Mouse (Mus musculus) kidney, embryonic 14.5 days (tissue): ENCODE measurements around the gene Cyth4. TPM values are rescaled to one million over a fixed set of nuclear protein-coding genes. Genes with fewer than 3 reads are reported as not detected.

Experiments used
- ATAC-seq: fragments of 200-750 bp; cut with Nextera tagmentation; 2 replicates; pipeline ENCODE4 v1.8.0; 2017; ENCODE audit warnings: moderate number of reproducible peaks, mild to moderate bottlenecking, moderate TSS enrichment, moderate library complexity; ENCODE audit not compliant: low FRiP score, low TSS enrichment
- H3K27ac ChIP-seq: fragments of 300-500 bp; sonication (generic); 2 replicates; pipeline ENCODE4 v1.5.1; 2014; ENCODE audit warnings: low read depth, mild to moderate bottlenecking, low read length, moderate library complexity, mixed read lengths
- H3K27me3 ChIP-seq: fragments of 300-500 bp; sonication (generic); 2 replicates; pipeline ENCODE4 v1.6.1; 2014; ENCODE audit warnings: mild to moderate bottlenecking, low read length; ENCODE audit not compliant: control insufficient read depth, insufficient read depth
- H3K36me3 ChIP-seq: fragments of 300-500 bp; sonication (generic); 2 replicates; pipeline ENCODE4 v1.6.1; 2014; ENCODE audit warnings: low read length, mixed read lengths; ENCODE audit not compliant: control insufficient read depth, insufficient read depth
- H3K4me1 ChIP-seq: fragments of 300-500 bp; sonication (generic); 2 replicates; pipeline ENCODE4 v1.6.1; 2014; ENCODE audit warnings: low read length, mixed read lengths; ENCODE audit not compliant: control insufficient read depth, insufficient read depth
- H3K4me2 ChIP-seq: fragments of 300-500 bp; sonication (generic); replicated peaks from 2 replicates; pipeline ENCODE4 v1.6.1; 2014; ENCODE audit warnings: low read depth, mild to moderate bottlenecking, low read length
- H3K4me3 ChIP-seq: fragments of 300-500 bp; sonication (generic); 2 replicates; pipeline ENCODE4 v1.5.1; 2014; ENCODE audit warnings: mild to moderate bottlenecking, low read length
- H3K9ac ChIP-seq: fragments of 300-500 bp; sonication (generic); 2 replicates; pipeline ENCODE4 v1.6.1; 2014; ENCODE audit warnings: low read depth, mild to moderate bottlenecking, low read length, moderate library complexity
- H3K9me3 ChIP-seq: fragments of 300-500 bp; sonication (generic); 2 replicates; pipeline ENCODE4 v1.6.1; 2016; ENCODE audit warnings: low read length; ENCODE audit not compliant: control insufficient read depth
- WGBS: fragments of 180-500 bp; shearing (Covaris S2); extraction: QIAGEN DNeasy Blood & Tissue Kit; methylation state at CpG from one replicate; pipeline ENCODE4 v1.1.7; 2014; 5-methylcytosine and 5-hydroxymethylcytosine counted together
- polyA plus RNA-seq: library from polyadenylated mRNA; unstranded; fragments of >200 nt; fragmentation: Nextera tagmentation; extraction: Ambion mirVana; gene quantifications from 2 replicates; pipeline ENCODE4 v1.2.1, GENCODE M21; 2014

Cyth4 gene
- polyA plus RNA-seq, 1 experiment from 2014 or later, result 2.6 TPM

DNA sequence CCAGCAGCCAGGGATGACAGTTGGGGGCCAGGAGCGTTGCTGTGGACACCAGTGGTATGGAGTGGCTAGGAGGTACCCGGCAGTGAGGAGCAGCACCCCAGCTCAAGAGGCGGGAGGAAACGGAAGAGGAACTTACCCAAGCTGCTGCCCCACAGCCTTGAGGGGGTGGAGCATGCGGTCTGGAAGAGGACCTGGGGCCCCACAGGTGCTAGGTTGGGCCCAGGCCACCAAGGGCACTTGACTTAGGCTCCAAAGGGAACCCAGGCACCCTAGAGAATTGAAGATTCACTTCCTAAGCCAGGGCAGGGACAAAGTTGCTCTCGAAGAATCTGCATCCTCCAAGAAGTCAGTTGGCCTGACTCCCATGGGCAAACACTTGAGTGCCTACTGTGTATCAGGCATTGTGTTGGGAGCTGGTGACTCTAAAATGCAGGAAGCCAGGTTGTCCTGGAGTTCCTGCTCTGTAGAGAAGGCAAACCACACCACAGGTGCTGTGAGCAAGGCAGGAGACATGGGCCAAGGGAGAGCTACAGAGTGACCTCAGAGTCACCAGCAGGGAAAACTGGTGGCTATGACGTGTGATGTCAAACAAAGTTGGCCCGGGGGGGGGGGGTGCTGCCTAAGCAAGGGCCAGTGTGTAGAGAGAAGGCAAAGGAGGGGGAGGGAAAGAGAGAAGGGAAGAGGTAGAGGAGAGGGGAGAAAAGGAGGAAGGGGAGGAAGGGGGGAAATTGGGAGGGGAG lies 24.0 kb upstream of the Cyth4 start, which contains the start of gene Rac2:
Rac2 (minus strand) TSS at position 126 of the 740 bp plus-strand sequence.
- Histone ChIP-seq H3K27me3 (no peaks in the 10 kb centered on the region), H3K36me3 (no peaks in the 10 kb centered on the region), H3K4me3 (no peak within 1 kb of the TSS), H3K27ac (no peak within 1 kb of the TSS), H3K9ac (no peak within 1 kb of the TSS), H3K9me3 (no peaks in the 10 kb centered on the region), H3K4me1 (no peaks in the 10 kb centered on the region), H3K4me2 (no peak within 1 kb of the TSS)
- no peak for ATAC-seq
- WGBS, result 87% methylated on average over 8 of the region's 8 CpGs

DNA sequence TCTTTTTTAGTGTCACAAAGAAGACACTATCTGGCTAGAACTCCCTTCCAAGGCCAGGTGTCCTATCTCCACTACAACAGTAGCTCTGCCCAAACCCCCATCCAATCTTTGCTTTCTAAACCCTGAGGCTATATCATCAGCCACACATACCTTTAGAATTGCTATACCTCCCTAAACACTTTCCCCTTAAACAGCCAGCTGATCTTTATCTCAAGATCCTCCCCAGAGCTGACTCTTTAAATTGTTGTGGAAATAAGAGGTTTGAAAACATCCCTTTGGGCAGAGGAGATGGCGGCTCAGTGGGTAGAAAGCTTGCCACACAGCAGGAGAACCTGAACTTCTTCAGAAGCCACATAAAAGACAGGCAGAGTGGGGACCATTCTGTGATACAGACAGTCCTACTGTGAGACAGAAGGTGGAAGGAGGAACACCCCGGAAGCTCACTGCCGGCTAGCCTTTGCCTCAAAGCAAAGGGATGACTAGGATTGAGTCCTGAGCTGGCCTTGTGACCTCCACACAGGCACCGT lies 20.5 kb upstream of the Cyth4 start:
- H3K27me3 ChIP-seq, result no peaks in the 10 kb centered on the region
- no peak overlapping the region for H3K27ac ChIP-seq
- no peaks in the 10 kb centered on the region for H3K36me3 ChIP-seq
- peaks cover 14% of the 10 kb centered on the region for H3K4me1 ChIP-seq
- no peak overlapping the region for H3K9ac ChIP-seq
- no peak overlapping the region for H3K4me2 ChIP-seq
- no peak for ATAC-seq
- H3K4me3 ChIP-seq, result no peak overlapping the region
- H3K9me3 ChIP-seq, result no peaks in the 10 kb centered on the region
- 69% methylated on average over 4 of the region's 4 CpGs for WGBS

DNA sequence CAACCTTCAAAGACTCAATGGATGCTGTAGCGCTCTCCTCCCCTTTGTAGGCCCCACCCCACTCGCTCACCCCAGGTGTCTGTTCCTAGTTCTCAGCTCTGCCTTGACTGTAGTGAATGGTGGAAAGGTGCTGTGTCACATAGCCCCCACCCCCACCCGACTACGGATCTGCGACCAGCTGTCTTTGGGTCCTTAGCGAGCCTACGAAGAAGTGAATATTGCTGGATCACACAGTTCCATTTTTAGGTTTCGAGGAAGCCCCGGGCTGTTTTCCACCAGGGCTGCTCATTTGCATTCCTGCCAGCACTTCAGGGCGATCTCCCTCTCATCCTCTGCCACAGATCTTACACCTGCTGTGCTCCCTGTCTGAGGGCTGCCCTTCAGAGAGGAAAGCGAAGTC lies 13.5 kb upstream of the Cyth4 start:
- Histone ChIP-seq H3K9ac (no peak overlapping the region), H3K4me3 (no peak overlapping the region)
- 26% methylated on average over 11 of the region's 11 CpGs for WGBS

DNA sequence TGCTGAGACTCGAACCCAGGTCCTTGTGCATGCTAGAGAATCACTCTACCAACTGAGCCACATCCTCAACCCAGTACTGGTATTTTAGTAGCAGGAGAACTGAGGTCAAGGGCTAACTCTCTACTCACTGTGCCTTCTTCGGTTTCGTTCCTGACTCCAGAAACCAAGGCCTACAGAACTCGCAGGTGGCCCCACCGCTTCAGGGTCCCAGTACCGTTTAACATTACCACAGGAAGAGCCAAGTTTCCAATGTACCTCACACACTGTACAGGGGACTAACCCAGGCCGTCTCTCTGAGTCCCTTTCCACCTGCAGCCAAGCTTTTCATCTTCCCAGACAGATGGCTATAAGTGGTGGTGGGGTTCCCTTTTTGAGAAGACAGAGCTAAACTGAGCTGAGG lies 11.4 kb upstream of the Cyth4 start:
- Histone ChIP-seq H3K27ac (no peak overlapping the region), H3K9me3 (no peaks in the 10 kb centered on the region), H3K4me2 (no peak overlapping the region), H3K4me3 (no peak overlapping the region), H3K4me1 (peaks cover 9% of the 10 kb centered on the region), H3K36me3 (no peaks in the 10 kb centered on the region), H3K9ac (no peak overlapping the region), H3K27me3 (no peaks in the 10 kb centered on the region)
- WGBS, result 92% methylated on average over 7 of the region's 7 CpGs
- ATAC-seq, result no peak

More for the DNA sequence above, 13.5 kb upstream of the Cyth4 start:
- Histone ChIP-seq H3K27me3 (no peaks in the 10 kb centered on the region), H3K4me2 (no peak overlapping the region), H3K4me1 (peaks cover 14% of the 10 kb centered on the region), H3K9me3 (no peaks in the 10 kb centered on the region), H3K27ac (no peak overlapping the region), H3K36me3 (no peaks in the 10 kb centered on the region)
- no peak for ATAC-seq

DNA sequence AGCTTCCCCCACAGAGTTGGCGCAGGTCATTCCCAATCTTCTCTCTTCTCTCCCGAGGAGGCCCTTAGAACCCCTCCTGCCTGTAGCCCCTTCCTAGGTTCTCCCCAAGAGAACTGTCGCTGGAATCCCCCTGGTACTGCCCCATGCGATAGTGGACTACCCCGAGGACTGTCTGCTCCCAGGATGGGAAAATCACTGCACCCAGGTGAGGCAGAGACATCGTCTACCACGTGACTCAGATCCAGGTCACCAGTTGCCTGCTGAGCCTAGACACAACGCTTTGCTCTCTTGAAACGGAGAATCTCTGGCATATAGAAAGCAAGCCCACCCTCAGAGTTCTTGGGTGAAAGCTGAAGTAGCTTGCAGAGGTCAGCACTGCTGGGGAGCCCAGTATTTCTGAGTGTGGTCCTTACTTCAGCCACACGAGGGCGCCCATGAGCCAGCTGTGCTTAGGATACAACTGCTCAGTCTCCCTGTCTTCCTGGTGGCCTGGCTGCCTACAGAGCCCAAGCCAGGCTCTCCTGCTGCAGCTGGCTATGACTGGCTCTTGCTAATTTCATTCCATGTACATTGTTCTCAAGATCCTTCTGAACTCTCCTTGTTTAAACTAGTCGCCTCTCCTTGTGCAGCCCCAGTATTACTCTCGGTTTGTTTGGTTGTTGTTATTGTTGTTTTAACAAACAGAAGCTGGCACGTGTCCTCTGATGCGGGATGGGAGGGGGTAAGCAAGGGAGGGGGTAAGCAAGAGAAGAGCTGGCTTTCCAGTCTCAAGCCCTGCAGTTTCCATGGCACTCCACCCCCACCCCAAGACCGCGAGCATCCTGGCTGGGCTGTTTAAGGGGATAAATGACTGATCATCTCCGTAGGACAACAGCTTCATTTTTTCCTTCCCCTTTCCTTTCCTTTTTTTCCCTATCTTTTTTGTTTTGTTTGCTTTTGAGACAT lies 9.5 kb upstream of the Cyth4 start:
- WGBS, result 54% methylated on average over 18 of the region's 18 CpGs
- H3K4me1 ChIP-seq, result 0 out of 2 replicates have a peak, but pooled peaks cover 3% of the 10 kb centered on the region
- no peak overlapping the region for H3K27ac ChIP-seq
- no peaks in the 10 kb centered on the region for H3K27me3 ChIP-seq
- H3K36me3 ChIP-seq, result no peaks in the 10 kb centered on the region
- H3K4me2 ChIP-seq, result no peak overlapping the region
- H3K4me3 ChIP-seq, result no peak overlapping the region
- peak; percentile 86 for ATAC-seq
- H3K9ac ChIP-seq, result no peak overlapping the region
- no peaks in the 10 kb centered on the region for H3K9me3 ChIP-seq

DNA sequence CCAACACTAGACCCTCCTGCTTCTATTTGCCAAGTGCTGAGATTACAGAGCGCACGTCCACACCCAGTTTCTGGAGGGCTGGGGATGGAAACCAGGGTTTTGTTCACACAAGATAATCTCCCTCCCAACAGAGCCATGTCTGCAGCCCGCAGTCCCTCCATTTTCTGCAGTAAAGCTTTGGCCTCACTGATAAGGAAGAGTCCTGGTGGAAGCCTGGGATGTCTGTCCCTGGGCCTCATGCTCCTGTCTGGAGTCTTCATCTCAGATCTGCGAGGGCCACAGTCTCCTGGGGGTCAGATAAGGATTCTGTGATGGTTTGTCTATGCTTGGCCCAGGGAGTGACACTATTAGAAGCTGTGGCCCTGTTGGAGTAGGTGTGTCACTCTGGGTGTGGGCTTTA lies 8.8 kb upstream of the Cyth4 start:
- no peak overlapping the region for H3K27ac ChIP-seq
- ATAC-seq, result no peak
- no peak overlapping the region for H3K9ac ChIP-seq
- H3K9me3 ChIP-seq, result no peaks in the 10 kb centered on the region
- no peaks in the 10 kb centered on the region for H3K27me3 ChIP-seq
- H3K4me2 ChIP-seq, result no peak overlapping the region
- H3K36me3 ChIP-seq, result no peaks in the 10 kb centered on the region
- 0 out of 2 replicates have a peak, but pooled peaks cover 3% of the 10 kb centered on the region for H3K4me1 ChIP-seq
- no peak overlapping the region for H3K4me3 ChIP-seq
- WGBS, result 86% methylated on average over 4 of the region's 4 CpGs

DNA sequence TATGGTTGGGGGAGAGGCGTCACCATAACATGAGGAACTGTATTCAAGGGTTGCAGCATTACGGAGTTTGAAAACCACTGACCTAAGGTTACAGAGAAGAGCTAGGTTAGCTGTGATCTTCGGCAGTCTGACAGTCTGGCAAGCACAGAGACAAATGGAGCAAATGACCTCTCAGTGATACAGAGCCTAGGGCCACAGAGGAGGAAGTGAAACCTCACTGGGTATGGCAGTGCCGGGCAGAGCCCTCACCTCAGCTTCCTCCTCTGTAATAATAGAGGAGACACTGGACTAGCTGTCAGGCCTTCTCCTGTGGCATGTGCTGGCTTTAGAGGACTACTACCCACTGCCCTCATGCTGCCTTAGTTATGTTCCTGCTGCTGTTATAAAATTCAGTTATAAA lies 7.9 kb upstream of the Cyth4 start:
- H3K36me3 ChIP-seq, result no peaks in the 10 kb centered on the region
- no peak overlapping the region for H3K9ac ChIP-seq
- no peak overlapping the region for H3K27ac ChIP-seq
- 69% methylated on average over 4 of the region's 4 CpGs for WGBS
- 0 out of 2 replicates have a peak, but pooled peaks cover 3% of the 10 kb centered on the region for H3K4me1 ChIP-seq
- no peak overlapping the region for H3K4me3 ChIP-seq
- no peak for ATAC-seq
- H3K27me3 ChIP-seq, result no peaks in the 10 kb centered on the region
- no peaks in the 10 kb centered on the region for H3K9me3 ChIP-seq
- no peak overlapping the region for H3K4me2 ChIP-seq

DNA sequence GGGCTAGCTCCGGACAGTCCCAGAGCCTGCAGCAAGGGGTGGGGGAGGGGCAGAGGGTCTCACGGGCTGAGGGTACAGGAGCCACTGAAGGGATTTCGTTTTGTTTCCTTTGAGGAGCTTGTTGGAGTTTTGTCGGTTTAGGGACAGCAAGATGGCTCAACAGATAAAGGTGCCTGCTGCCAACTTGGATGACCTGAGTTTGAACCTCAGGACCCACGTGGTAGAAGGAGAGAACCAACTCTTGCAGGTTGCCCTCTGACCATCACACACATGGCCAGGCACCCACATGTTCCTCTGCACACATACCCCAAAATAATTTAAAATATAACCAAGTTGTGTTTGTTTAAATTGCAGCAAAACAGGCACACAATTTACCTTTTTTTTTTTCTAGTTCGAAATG lies 6.9 kb upstream of the Cyth4 start:
- Histone ChIP-seq H3K4me3 (no peak overlapping the region), H3K4me1 (0 out of 2 replicates have a peak, but pooled peaks cover 3% of the 10 kb centered on the region), H3K27ac (no peak overlapping the region), H3K9ac (no peak overlapping the region), H3K27me3 (no peaks in the 10 kb centered on the region), H3K36me3 (no peaks in the 10 kb centered on the region), H3K4me2 (no peak overlapping the region), H3K9me3 (no peaks in the 10 kb centered on the region)
- ATAC-seq, result no peak
- WGBS, result 72% methylated on average over 6 of the region's 6 CpGs
